Mouse (Mus musculus): Measurements from ENCODE around the gene Thnsl2. TPM values are rescaled to one million over a fixed set of nuclear protein-coding genes. Genes with fewer than 3 reads are reported as not detected.

Gene Thnsl2
- total RNA-seq, 2 experiments from 2014 or later = 16.6 to 17.0 TPM

Other genes with a start within 250 kb of the Thnsl2 start
- gene Tex37, start 225.5 kb downstream of the Thnsl2 start, total RNA-seq (2021) = not detected
- not detected for gene Foxi3, start 187.9 kb downstream of the Thnsl2 start, total RNA-seq (2021)
- 100 to 1,000 TPM; 160 to 453 TPM for gene Fabp1, start 55.4 kb upstream of the Thnsl2 start, total RNA-seq (2021)
- 10 to 100 TPM; 69.7 to 76.0 TPM for gene Krcc1, start 127.2 kb upstream of the Thnsl2 start, total RNA-seq (2021)
- gene Smyd1, start 177.8 kb upstream of the Thnsl2 start, total RNA-seq (2021) = 10 to 100 TPM in 1 of 2 experiments, 1 to 10 TPM in 1; 5.0 to 17.9 TPM
- gene Cd8b1, start 178.3 kb upstream of the Thnsl2 start, total RNA-seq (2021) = 1 to 10 TPM; 1.7 TPM
- gene Cd8a, start 229.0 kb upstream of the Thnsl2 start, total RNA-seq (2021) = 1 to 10 TPM; 1.9 to 2.5 TPM

All from adrenal gland, postnatal 10 days (tissue).